Comparison of ENCODE assay signal across 23 mouse cellular contexts in genomic region chr3:127108481-127108880, GRCm38 (mm10).
DNase-seq lines count a peak whose midpoint lies in the region; ATAC-seq and TF ChIP-seq lines count a peak whose summit lies in the region.
"Had no signal": no experiment of that assay in that cellular context is flagged by ENCODE, and none has a peak within 500 bp of the region (broad histone marks: within the 10 kb centered on the region; RNA-seq: fewer than 3 reads in every experiment).

No protein-coding gene starts in this region.

- WGBS in embryonic facial prominence, embryonic 15.5 days = 50% methylated on average over 2 of the region's 2 CpGs

- peaks cover 15% of the 10 kb centered on the region for H3K4me1 ChIP-seq in embryonic facial prominence, embryonic 15.5 days
- H3K4me1 ChIP-seq: forebrain, embryonic 10.5 days; forebrain, embryonic 13.5 days; heart, embryonic 10.5 days had no signal

- no peaks in the 10 kb centered on the region for H3K36me3 ChIP-seq in embryonic facial prominence, embryonic 15.5 days
- H3K36me3 ChIP-seq: heart, embryonic 10.5 days; hindbrain, embryonic 12.5 days had no signal

- H3K27ac ChIP-seq in layer of hippocampus, adult 2 months = peak overlapping the region; percentile 60; the same call in 1 of the 2 replicates
- H3K27ac ChIP-seq in embryonic facial prominence, embryonic 15.5 days (replicated peaks) = peak overlapping the region; percentile 58; the same call in 1 of the 2 replicates
- H3K27ac ChIP-seq: forebrain, embryonic 10.5 days; forebrain, embryonic 13.5 days; heart, adult 2 months; heart, embryonic 10.5 days; hindbrain, embryonic 12.5 days; hindbrain, postnatal 0 days had no signal

- H3K27me3 ChIP-seq in embryonic facial prominence, embryonic 15.5 days = no peaks in the 10 kb centered on the region
- H3K27me3 ChIP-seq: forebrain, embryonic 13.5 days; hindbrain, embryonic 12.5 days had no signal

- no peak overlapping the region for H3K4me3 ChIP-seq in layer of hippocampus, adult 2 months
- no peak overlapping the region for H3K4me3 ChIP-seq in embryonic facial prominence, embryonic 15.5 days (replicated peaks)
- H3K4me3 ChIP-seq: forebrain, embryonic 10.5 days; forebrain, embryonic 13.5 days; heart, adult 2 months; heart, embryonic 10.5 days; hindbrain, embryonic 12.5 days had no signal

- H3K9me3 ChIP-seq in embryonic facial prominence, embryonic 15.5 days (replicated peaks) = no peaks in the 10 kb centered on the region
- H3K9me3 ChIP-seq: forebrain, embryonic 13.5 days; heart, embryonic 10.5 days; hindbrain, embryonic 12.5 days had no signal

- H3K4me2 ChIP-seq in embryonic facial prominence, embryonic 15.5 days (replicated peaks) = no peak overlapping the region
- H3K4me2 ChIP-seq: forebrain, embryonic 13.5 days; hindbrain, embryonic 12.5 days had no signal

- no peak for ATAC-seq in embryonic facial prominence, embryonic 15.5 days (ENCODE audit: insufficient number of reproducible peaks, low FRiP score, low TSS enrichment, low read depth)
- ATAC-seq: CD4-positive, CD25-positive, alpha-beta regulatory T cell, adult 4 months; forebrain, embryonic 13.5 days; forebrain, embryonic 16.5 days; hindbrain, postnatal 0 days; inflammation-experienced regulatory T-cells, adult 6 months; intestine, embryonic 16.5 days had no signal

- peak; percentile 34 for DNase-seq in cerebellum, adult 9-11 months
- DNase-seq in cerebellum, adult 11-12 months = no peak
- DNase-seq in layer of hippocampus, adult 2 months (ENCODE audit: low spot score in 2 of 2) = no peak
- no peak for DNase-seq in layer of hippocampus, postnatal 10 days (ENCODE audit: low spot score in 2 of 2)
- no peak for DNase-seq in kidney, adult 8-10 months
- DNase-seq: adrenal gland, adult 2 months; adrenal gland, postnatal 14 days; cerebellum, postnatal 36 days; embryo, embryonic 11 days; gastrocnemius, postnatal 10 days; gastrocnemius, postnatal 36 days; heart, adult 2 months; kidney, adult 18-20 months had no signal

- H3K9ac ChIP-seq in embryonic facial prominence, embryonic 15.5 days = no peak overlapping the region
- H3K9ac ChIP-seq: forebrain, embryonic 13.5 days; hindbrain, embryonic 12.5 days had no signal

- no peak for TF ChIP-seq CTCF in layer of hippocampus, adult 2 months (conservative IDR thresholded peaks at IDR 0.05)
